Mouse (Mus musculus) retina, adult 2 months (tissue): Measurements from ENCODE around the gene Ago4.
"Not testable (repeated sequence)": the region's sequence is repeated elsewhere in the genome, so short reads cannot be mapped to it uniquely, and the experiment has no call there.

Source experiments
- DNase-seq: peaks from one replicate; pipeline ENCODE4 v3.0.0-alpha.2; 2012; ENCODE audit warnings: low read depth, low spot score

The Ago4 gene

DNA sequence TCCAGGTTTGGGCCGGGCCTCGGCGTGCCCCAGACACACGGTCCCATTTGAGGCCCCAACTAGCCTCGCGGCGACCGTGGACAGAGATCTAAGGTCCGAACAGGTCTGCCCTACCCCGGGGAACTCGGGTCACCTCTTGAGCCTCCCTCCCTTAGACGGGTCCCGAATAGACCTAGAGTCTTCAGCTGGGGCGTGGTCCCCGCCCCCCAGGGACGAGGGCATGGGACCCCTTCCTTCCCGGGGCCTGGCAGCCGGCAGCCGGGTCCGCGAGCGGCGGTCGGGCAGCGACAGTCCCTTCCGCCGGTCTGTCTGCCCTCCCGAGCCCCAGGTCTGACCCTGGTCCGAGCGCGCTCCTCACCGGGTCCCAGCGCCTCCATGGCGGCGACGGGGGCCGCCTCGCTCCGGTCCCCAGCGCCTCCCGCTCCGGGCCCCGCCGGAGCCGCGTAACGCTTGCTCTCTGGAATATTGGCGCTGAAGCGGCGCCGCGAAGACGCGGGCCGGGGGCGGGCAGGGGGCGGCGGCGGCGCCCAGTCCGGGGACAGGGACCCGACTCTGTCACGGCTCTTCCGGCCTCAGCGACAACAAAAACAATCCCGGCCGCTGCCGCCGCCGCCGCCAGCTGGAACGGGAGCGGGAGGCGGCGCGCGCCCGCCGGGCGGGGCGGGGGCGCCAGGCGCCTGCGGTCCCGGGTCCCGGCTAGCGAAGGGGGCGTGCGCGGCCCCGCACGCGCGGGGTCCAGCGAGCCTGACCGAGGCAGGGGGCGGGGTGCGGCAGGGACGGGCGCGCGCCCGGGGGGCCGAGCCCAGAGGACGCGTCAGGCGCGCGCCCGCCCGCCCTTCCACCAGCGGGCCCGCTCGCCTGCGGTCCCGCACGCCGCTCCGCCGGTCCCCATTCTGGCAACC lies at the start of gene Ago4:
TSS of gene Ago4 (minus strand) at position 646 of the 902 bp plus-strand sequence.
- DNase-seq, result no peak

DNA sequence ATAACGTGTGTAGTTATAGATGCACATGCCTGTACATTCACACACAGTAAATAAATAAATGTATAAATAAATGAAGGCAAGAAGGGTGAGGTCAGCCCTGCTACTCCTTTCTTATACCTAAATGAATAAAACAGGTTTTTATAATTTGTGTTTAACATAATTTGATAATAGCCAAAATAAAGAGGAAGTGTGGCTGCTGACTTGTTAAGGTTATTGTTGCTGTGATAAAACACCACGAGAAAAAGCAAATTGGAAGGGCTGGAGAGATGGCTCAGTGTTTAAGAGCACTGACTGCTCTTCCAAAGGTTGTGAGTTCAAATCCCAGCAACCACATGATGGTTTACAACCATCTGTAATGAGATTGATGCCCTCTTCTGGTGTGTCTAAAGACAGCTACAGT lies 45.8 kb upstream of the Ago4 start:
- no peak for DNase-seq

DNA sequence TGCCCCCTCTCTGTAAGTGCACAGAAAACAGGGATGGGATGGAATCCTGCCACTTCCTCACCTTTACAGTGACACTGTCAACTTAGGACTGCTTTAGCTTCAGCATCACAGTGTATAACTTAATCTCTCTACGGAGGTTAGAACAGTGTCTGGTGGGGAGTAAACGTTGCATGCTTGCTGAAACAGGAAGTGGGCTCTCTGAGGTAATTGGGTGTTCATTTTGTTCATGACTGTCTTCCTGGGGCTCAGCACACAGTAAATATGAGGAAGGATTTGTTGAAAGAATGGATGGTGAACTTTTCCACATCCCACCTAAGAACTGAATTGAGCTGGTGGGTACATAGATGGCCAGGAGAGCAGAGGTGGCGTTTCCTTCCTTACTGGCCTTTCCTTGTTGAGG lies 44.6 kb upstream of the Ago4 start:
- DNase-seq, result no peak

GRCm38 (mm10) chr4:126576281-126576680 lies 43.0 kb upstream of the Ago4 start:
- no peak for DNase-seq

GRCm38 (mm10) chr4:126569783-126570182 lies 36.5 kb upstream of the Ago4 start:
- no peak for DNase-seq

GRCm38 (mm10) chr4:126567243-126567642 lies 34.0 kb upstream of the Ago4 start:
- DNase-seq, result no peak

DNA sequence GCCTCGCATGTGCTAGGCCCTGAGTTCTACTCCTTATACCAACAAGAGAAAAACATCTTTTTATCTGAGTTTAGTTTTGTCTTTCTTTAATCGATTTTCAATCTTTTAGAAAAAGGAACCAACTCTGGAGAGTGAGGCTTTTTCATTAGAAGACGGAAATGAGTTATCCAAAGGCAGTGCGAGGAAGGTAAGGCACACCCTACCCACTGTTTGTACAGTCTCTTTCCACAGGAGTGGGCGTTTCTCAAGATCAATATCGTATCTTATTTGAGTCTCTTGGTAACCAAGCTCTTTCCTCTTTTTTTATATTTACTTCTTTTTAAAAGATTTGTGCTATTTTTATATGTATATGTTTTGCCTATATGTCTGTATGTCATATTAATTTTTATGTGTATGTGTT lies 30.5 kb upstream of the Ago4 start:
- no peak for DNase-seq

DNA sequence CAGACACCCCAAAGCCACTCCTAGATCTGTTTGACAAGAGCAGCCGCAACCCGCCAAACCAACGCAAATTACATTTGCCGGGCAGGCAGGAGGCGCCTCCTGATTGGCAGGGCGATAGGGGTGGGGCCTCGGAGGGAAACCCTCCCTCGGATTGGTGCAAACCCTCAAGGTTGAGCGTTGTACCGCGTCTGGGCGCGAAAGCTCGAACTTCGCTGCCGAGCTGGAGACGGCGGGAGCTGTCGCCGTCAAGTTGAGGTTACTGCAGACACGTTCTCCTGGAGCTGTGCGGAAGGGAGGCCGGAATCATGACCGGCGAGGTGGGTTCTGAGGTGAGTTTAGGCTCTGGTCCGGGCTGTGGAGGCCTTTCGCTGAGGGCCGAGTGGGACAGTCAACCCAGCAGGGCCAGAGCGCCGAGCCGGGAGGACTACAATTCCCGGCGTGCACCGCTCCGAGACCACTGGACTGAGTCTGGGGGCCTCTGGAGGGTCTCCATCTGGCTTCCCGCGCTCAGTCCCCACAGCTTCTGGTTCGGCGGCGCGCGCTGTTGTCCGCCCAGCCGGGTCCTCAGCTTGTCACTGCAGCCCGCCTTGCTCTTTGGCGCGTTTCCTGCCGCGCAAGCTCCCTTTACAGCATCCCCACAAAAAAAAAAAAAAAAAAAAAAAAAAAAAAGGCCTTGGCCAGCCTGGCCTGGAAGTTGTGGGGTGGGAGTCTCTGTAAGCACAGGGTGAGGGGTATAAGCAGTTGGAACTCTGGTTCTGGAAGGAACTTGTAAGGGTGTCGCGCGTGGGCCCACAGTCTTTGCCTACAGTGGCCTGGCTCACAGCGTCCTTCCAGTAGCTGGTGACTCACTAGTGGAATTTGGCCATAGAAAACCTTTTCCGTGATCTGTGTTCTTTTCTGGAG lies 23.8 kb upstream of the Ago4 start, which contains the start of gene Clspn:
TSS of gene Clspn (plus strand) at position 127 of the 903 bp plus-strand sequence.
- DNase-seq, result no peak

GRCm38 (mm10) chr4:126554462-126554861 lies 21.2 kb upstream of the Ago4 start:
- DNase-seq, result no peak

- no peak for DNase-seq
Observed at GRCm38 (mm10) chr4:126553685-126554084, 20.4 kb upstream of the Ago4 start.

GRCm38 (mm10) chr4:126553105-126553504 lies 19.8 kb upstream of the Ago4 start:
- no peak for DNase-seq

DNA sequence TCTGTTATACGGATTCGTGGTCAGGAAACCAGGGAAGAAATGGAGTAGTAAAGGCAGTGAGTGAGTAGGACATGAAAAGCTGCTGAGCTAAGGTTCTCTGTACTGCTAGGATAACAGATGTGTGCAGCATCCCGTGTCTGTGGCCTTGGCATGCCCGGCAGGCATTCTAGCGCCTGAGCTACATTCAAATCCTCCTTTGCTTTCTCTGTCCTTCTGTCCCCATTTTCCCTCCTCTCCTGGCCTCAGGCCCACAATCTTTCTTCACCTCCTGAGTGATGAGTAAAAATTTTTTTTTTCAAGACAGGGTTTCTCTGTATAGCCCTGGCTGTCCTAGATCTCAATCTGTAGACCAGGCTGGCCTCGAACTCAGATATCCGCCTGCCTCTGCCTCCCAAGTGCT lies 18.9 kb upstream of the Ago4 start:
- no peak for DNase-seq

DNA sequence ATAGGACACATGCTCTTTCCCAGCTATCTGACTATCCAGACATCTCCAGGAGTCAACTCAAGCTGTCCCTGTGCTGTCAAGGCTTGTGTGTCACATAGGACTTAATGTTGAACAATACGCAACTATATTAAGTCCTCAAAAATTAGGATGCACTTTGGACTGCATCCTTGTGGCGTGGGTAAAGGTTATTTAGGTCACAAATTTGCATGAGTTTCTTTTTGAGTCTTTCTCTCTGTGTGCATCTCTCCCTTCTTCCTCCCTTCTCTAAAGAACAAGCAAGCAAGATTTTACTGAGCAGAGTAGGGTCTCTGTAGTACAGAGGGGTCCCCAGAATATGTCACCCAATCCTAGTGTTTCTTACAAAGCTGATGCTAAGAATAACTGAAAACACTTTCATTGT lies 12.9 kb upstream of the Ago4 start:
- DNase-seq, result no peak

- no peak for DNase-seq
Observed at GRCm38 (mm10) chr4:126545703-126546102, 12.4 kb upstream of the Ago4 start.

- no peak for DNase-seq
Observed at GRCm38 (mm10) chr4:126545016-126545415, 11.7 kb upstream of the Ago4 start.

DNA sequence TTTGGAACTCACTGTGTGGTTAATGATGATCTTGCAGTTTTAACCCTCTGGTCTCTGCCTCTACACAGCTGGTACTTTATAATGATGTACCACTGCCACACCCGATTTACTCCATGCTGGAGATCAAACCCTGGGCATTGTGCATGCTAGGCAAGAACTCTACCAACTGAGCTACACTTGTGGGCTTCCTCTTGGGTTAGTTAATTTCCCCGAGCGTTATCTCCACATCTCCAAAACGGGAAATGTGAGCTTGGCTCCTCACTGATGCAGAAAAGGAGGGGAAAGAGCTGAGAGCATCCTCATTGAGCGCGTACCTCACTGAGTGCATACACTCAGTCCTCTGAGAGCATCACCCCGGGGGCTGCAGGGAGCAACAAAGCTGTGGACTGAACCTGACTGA lies 9.6 kb upstream of the Ago4 start:
- no peak for DNase-seq

DNA sequence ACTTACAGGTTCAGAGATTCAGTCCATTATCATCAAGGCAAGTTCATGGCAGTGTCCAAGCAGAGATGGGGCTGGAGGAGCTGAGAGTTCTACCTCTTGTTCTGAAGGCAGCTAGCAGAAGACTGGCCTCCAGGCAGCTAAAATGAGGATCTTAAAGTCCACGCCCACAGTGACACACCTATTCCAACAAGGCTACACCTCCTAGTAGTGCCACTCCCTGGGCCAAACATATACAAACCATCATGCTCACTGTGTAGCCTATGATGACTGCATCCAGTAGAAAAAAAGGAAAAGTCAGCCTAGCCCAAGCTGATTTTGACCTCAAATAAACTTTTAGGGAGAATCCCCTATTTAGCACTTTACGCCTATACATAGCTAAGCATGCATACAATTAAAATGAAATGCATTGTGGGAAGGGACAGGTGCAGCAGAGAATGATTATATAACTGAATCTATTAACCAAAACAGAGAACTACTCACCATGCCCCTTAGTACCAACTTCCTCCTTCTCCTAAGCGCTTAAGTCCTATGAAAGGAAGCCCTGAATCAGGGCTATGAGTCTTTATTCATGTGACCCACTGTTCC lies 7.3 kb upstream of the Ago4 start:
- no peak for DNase-seq

GRCm38 (mm10) chr4:126536865-126537264 lies 3.6 kb upstream of the Ago4 start:
- no peak for DNase-seq

GRCm38 (mm10) chr4:126535631-126536030 lies 2.4 kb upstream of the Ago4 start:
- DNase-seq, result not testable (repeated sequence)

DNA sequence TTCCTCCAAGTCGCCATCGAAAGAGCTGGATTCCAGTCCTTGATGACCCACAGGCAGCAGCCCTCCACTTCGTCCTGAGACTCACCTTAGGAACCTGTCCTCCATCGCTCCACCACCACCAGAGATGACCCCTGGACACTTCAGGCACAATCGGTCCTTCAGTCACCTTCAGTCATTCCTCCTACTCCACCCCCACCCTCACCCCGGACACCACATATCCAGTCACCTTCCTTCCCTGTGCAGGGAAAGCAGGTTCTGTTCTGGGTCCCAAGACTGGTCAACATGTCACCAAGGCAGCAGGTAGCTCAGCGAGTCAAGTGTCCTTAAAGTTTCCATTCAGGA lies 428 bp upstream of the Ago4 start:
- no peak for DNase-seq

DNA sequence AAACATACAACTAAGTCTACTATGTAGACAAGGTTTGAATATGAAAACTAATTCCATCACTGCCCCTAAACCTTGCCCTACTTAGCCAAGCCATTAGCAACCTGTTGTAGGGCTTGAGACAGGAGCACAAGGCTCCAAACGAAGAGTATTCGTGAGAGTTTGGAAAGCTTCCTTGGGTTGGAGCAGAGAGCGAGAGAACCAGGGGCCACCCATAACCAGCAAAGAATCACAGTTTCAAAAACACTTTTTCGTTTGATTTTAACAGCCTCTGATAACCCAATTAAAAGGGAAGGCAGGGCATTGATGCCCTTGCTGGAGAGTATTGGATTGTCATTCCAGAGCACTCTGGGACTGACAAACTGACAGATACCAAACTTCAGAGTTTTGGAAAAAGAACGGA lies 980 bp downstream of the Ago4 start:
- no peak for DNase-seq

DNA sequence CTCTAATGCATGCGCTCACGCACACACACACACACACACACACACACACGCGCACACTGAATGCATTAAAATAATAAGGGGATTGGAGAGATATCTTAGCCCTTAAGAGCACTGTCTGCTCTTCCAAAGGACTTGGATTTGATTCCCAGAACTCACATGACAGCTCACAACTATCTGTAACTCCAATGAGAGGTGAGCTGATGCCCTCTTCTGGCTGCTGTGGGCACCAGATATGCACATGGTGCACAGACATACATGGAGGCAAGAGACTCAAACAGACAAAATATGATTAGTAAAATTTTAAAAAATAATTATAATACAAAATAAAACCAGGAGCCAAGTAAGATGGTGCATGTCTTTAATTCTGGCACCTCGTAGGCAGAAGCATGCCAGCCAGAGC lies 6.4 kb downstream of the Ago4 start:
- no peak for DNase-seq
